Mouse (Mus musculus) left cerebral cortex, postnatal 25 days (tissue): ENCODE data around the gene Pdha1. TPM values are rescaled to one million over a fixed set of nuclear protein-coding genes. Genes with fewer than 3 reads are reported as not detected.

Experiments used
- total RNA-seq, 2 experiments: library from RNA; stranded (reverse); gene quantifications; 2 replicates each; pipeline ENCODE4 v1.2.3; 2021

The Pdha1 gene
- total RNA-seq, 2 experiments from 2014 or later: 226 to 243 TPM

Other genes starting within 250 kb of the Pdha1 start
- gene Map3k15, start 150.0 kb downstream of the Pdha1 start, total RNA-seq: under 1 TPM; 0.80 to 0.94 TPM